Mouse (Mus musculus) embryonic fibroblast, embryonic 13.5 days (primary cell): ENCODE results near the gene Zfp180.

ENCODE experiments used
- CTCF ChIP-seq: IDR thresholded peaks from 2 replicates; pipeline ENCODE4 v1.5.1; 2011; ENCODE audit warnings: mild to moderate bottlenecking, control low read depth, low read length, moderate library complexity, borderline replicate concordance; ENCODE audit not compliant: insufficient read depth
- POLR2A ChIP-seq: IDR thresholded peaks from 2 replicates; pipeline ENCODE4 v1.6.1; 2011; ENCODE audit warnings: low read depth, mild to moderate bottlenecking, control low read depth, low read length, moderate library complexity

DNA sequence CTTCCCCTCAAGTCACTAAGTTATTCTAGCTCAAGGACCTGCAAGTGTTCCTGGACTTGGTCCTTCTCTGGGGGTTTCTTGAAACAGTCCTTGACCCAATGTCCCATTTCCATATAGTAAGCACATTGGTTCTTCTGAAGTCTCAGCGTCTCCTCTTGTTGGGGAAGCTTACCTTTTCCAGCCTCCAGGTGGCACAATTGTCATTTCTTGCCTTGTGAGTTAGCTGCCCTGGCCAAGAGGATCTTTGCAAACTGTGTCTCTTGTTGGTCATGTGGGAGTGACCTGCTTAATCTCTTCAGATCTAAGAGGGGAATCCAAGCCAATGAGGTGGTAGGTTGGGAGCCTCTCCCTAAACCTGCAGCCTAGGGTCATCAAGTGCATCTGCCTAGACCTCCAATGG is 71.5 kb downstream of the Zfp180 start:
- no peak for TF ChIP-seq CTCF
- no peak for TF ChIP-seq POLR2A
